Mouse (Mus musculus): ENCODE results near the gene Kpna4. TPM values are rescaled to one million over a fixed set of nuclear protein-coding genes. Genes with fewer than 3 reads are reported as not detected.

Kpna4 gene
- polyA plus RNA-seq, 1 experiment from 2014 or later, result 31.8 TPM

DNA sequence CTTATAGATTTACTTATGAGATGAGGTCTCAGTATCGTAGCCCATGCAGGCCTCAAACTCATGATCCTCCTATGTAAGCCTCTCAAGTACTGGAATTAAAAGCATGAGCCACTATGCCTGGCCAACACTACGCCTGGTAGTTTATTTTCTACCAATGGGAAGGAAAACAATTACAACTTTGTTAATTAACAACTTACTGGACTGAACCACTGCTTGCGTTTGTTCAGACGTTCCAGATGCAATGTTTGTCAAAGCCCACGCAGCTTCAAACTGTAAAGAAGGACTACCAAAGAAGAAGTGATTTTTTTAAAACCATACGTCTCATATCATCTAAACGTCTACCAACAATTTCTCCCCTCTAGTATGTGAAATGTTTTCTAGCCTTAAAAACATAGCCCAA is 32.5 kb downstream of the Kpna4 start:
- Histone ChIP-seq H3K36me3 (peaks cover 49% of the 10 kb centered on the region), H3K9me3 (no peaks in the 10 kb centered on the region), H3K4me2 (no peak overlapping the region), H3K4me3 (no peak overlapping the region), H3K4me1 (no peaks in the 10 kb centered on the region), H3K27me3 (no peaks in the 10 kb centered on the region), H3K9ac (no peak overlapping the region), H3K27ac (no peak overlapping the region)
- WGBS, result 94% methylated on average over 7 of the region's 7 CpGs
- ATAC-seq (ENCODE audit: insufficient number of reproducible peaks, insufficient read depth, low FRiP score, low TSS enrichment, low read depth), result no peak

DNA sequence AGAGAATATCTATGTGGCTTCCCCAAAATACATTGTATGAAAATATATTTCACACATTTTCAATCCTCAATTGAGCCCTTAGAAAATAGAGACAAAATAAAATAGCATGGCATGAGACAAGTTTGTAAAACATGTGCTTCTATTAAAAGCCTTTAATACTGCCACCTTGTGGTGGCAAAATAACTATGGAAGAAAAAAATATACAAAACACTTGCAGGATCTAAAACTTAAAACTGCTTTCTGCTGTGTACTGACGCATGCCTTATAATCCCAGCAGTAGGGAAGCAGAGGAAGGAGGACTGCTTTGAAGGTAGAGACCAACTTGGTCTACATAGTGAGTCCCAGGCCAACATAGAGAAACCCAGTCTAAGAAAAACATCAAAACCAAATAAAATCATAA is 62.9 kb downstream of the Kpna4 start:
- H3K9ac ChIP-seq, result no peak overlapping the region
- H3K4me2 ChIP-seq, result no peak overlapping the region
- no peak for ATAC-seq (ENCODE audit: insufficient number of reproducible peaks, insufficient read depth, low FRiP score, low TSS enrichment, low read depth)
- no peak overlapping the region for H3K27ac ChIP-seq
- H3K27me3 ChIP-seq, result no peaks in the 10 kb centered on the region
- 34% methylated on average over 1 of the region's 1 CpGs for WGBS
- H3K4me1 ChIP-seq, result no peaks in the 10 kb centered on the region
- no peaks in the 10 kb centered on the region for H3K9me3 ChIP-seq
- H3K36me3 ChIP-seq, result no peaks in the 10 kb centered on the region
- H3K4me3 ChIP-seq, result no peak overlapping the region

DNA sequence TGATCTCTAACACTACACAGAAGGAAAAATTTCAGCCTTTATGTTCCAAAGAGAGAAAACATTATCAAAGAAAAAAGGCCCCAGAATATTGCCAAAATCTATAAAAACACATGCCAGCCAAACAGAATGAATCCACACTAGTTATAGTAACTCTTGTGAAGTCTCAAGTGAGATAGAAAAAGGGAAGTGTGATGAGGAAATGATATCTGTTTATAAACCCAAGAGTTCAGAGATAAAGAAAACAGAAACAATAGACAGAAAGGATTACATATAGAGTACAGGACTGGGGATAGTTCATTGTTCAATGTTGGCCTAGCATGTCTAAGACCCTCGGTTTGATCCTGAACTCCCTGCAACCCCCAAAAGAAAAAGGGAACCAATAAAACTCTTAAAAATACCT is 64.1 kb downstream of the Kpna4 start:
- no peaks in the 10 kb centered on the region for H3K4me1 ChIP-seq
- no peak for ATAC-seq (ENCODE audit: insufficient number of reproducible peaks, insufficient read depth, low FRiP score, low TSS enrichment, low read depth)
- H3K27ac ChIP-seq, result no peak overlapping the region
- H3K36me3 ChIP-seq, result no peaks in the 10 kb centered on the region
- H3K4me2 ChIP-seq, result no peak overlapping the region
- H3K9me3 ChIP-seq, result no peaks in the 10 kb centered on the region
- WGBS, result 93% methylated on average over 1 of the region's 1 CpGs
- H3K9ac ChIP-seq, result no peak overlapping the region
- H3K4me3 ChIP-seq, result no peak overlapping the region
- no peaks in the 10 kb centered on the region for H3K27me3 ChIP-seq

DNA sequence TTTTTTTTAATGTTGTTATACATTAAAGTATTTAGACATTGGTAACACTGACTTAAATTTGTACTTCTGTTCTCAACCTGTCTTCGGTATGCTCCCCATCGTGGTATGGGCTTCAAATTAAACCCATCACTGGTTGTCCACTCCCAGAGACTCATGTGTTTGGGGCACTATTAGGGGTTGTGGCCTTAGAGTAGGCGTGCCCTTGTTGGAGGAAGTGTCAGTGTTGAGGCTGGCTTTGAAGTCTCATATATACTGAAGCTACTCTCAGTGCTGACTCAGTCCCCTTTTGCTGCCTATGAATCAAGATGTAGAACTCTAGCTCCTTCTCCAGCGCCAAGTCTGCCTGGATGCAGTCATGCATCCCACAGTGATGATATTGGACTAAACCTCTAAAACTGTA is 66.2 kb downstream of the Kpna4 start:
- no peak overlapping the region for H3K4me3 ChIP-seq
- WGBS, result 95% methylated on average over 4 of the region's 4 CpGs
- no peak for ATAC-seq (ENCODE audit: insufficient number of reproducible peaks, insufficient read depth, low FRiP score, low TSS enrichment, low read depth)

DNA sequence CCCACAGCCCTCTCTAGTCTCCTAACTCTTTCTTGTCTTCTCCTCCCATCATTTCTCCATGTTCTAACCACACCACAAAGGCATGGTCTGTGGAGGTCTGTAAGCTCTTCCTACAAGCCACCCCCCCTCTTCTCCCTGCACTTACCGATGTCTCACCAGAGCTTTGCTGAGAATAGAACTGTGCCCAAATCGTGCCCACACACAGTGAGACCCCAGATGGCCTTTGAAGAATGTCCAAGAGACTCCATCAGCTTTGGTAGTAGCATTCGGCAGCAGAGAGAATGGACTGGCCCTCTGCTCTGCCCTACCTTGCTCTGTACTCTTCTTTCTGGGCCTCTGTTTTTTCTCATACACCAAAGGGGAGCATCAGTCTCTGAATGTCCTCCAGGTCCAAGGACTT is 71.0 kb downstream of the Kpna4 start:
- Histone ChIP-seq H3K4me3 (no peak overlapping the region), H3K36me3 (no peaks in the 10 kb centered on the region), H3K9me3 (no peaks in the 10 kb centered on the region), H3K27ac (no peak overlapping the region), H3K27me3 (no peaks in the 10 kb centered on the region), H3K4me1 (no peaks in the 10 kb centered on the region), H3K9ac (no peak overlapping the region), H3K4me2 (no peak overlapping the region)
- no peak for ATAC-seq (ENCODE audit: insufficient number of reproducible peaks, insufficient read depth, low FRiP score, low TSS enrichment, low read depth)
- WGBS, result 88% methylated on average over 3 of the region's 3 CpGs

More for the DNA sequence above, 66.2 kb downstream of the Kpna4 start:
- Histone ChIP-seq H3K9me3 (no peaks in the 10 kb centered on the region), H3K9ac (no peak overlapping the region), H3K36me3 (no peaks in the 10 kb centered on the region), H3K27ac (no peak overlapping the region), H3K4me1 (no peaks in the 10 kb centered on the region), H3K4me2 (no peak overlapping the region), H3K27me3 (no peaks in the 10 kb centered on the region)

DNA sequence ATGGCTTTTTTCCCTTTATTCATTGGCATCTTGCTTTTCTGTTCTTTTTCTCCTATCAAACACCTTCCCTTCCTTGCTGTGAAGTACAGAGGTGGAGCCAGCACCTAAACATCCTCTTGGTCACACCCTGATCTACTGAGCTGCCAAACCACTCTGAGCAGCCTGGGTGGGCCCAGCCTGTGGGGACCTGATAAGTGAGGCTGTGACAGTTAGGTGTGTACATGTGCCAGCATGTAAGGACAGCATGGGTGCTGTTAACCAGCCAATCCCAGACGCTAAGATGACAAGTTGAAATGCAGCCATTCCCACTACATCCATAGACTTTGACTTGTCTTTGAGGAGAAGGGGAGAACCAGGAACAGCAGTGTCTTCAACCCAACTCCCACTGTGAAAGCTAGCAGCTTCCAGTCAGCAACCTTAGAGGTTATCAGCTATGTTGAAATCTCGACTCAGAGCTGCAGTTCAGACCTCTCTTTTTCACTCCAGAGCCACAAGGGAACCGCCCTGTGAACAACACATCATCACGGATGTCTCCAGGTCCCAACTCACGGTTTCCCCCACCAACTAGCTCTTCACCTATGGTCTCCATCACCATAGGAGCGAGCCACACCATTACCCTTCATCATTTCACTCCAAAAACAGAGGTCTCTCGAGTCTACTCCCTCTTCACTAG is 72.0 kb downstream of the Kpna4 start:
- ATAC-seq (ENCODE audit: insufficient number of reproducible peaks, insufficient read depth, low FRiP score, low TSS enrichment, low read depth), result no peak
- no peaks in the 10 kb centered on the region for H3K9me3 ChIP-seq
- no peaks in the 10 kb centered on the region for H3K4me1 ChIP-seq
- H3K4me2 ChIP-seq, result no peak overlapping the region
- 83% methylated on average over 7 of the region's 7 CpGs for WGBS
- H3K36me3 ChIP-seq, result no peaks in the 10 kb centered on the region
- H3K27ac ChIP-seq, result no peak overlapping the region
- H3K27me3 ChIP-seq, result no peaks in the 10 kb centered on the region
- no peak overlapping the region for H3K9ac ChIP-seq
- no peak overlapping the region for H3K4me3 ChIP-seq

DNA sequence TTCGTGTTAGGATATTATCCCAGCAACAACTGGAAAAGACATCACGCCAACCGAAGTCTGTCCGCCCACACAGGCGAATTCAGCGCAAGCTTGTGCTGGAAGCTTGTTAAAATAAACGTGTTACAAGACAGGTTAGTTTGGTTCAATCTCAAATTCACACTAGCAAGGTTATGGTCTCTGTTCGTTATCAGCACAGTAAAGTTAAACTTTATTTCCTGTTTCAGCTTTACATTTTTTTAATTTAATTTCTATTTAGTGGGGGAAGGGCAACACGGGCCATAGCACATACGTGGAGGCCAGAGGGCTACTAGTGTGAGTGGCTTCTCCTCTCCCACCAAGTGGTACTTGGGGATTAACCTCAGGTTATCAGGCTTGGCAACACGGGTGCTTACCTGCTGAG is 75.0 kb downstream of the Kpna4 start:
- ATAC-seq (ENCODE audit: insufficient number of reproducible peaks, insufficient read depth, low FRiP score, low TSS enrichment, low read depth), result no peak
- Histone ChIP-seq H3K36me3 (no peaks in the 10 kb centered on the region), H3K9ac (no peak overlapping the region), H3K4me1 (no peaks in the 10 kb centered on the region), H3K4me3 (no peak overlapping the region), H3K27ac (no peak overlapping the region), H3K27me3 (no peaks in the 10 kb centered on the region), H3K9me3 (no peaks in the 10 kb centered on the region), H3K4me2 (no peak overlapping the region)
- 89% methylated on average over 11 of the region's 11 CpGs for WGBS

DNA sequence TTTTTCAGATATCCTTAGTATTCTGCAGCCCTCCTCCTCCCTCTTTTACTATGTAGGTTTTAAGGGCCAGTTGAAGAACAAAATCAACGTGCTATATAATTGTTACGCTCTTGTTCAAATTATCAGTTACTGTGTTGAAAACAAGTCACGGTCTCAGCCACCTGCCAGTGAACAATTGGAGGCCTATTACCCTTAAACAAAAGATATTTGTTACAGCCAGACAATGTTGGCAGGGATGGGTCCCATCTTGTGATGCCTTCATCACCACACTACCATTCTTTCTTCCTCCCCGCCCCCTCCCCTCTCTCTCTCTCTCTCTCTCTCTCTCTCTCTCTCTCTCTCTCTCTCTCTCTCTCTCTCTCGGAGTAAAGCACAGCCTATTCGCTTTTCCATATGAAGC is 77.9 kb downstream of the Kpna4 start:
- ATAC-seq (ENCODE audit: insufficient number of reproducible peaks, insufficient read depth, low FRiP score, low TSS enrichment, low read depth), result no peak
- H3K27me3 ChIP-seq, result no peaks in the 10 kb centered on the region
- H3K4me3 ChIP-seq, result no peak overlapping the region
- peaks cover 9% of the 10 kb centered on the region; the same call in 1 of the 2 replicates for H3K4me1 ChIP-seq
- H3K4me2 ChIP-seq, result no peak overlapping the region
- no peak overlapping the region for H3K27ac ChIP-seq
- no peak overlapping the region for H3K9ac ChIP-seq
- H3K9me3 ChIP-seq, result no peaks in the 10 kb centered on the region
- no peaks in the 10 kb centered on the region for H3K36me3 ChIP-seq
- WGBS, result 74% methylated on average over 6 of the region's 6 CpGs

DNA sequence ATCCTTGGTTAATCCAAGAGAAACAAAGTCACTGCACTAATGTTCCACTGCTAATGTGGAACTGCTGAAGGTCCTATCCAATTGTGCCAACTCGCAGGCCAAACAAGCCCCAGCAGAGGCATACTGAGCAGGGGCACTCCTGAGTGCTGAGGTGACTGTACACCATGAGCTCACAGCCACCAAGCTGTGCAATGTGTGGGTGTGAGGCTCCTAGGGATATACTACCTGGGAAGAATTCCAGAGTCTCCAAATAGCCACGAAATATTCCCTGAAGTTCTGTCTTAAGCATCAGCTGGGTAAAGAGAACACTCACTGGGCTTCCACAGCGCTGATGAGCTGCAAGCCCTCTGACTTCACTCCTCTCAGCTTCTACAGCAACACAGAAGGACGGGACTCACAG is 79.2 kb downstream of the Kpna4 start:
- WGBS, result 84% methylated on average over 4 of the region's 4 CpGs
- Histone ChIP-seq H3K9me3 (no peaks in the 10 kb centered on the region), H3K27me3 (no peaks in the 10 kb centered on the region), H3K4me3 (no peak overlapping the region), H3K9ac (no peak overlapping the region), H3K4me1 (peaks cover 11% of the 10 kb centered on the region), H3K36me3 (no peaks in the 10 kb centered on the region), H3K27ac (no peak overlapping the region), H3K4me2 (no peak overlapping the region)
- no peak for ATAC-seq (ENCODE audit: insufficient number of reproducible peaks, insufficient read depth, low FRiP score, low TSS enrichment, low read depth)

DNA sequence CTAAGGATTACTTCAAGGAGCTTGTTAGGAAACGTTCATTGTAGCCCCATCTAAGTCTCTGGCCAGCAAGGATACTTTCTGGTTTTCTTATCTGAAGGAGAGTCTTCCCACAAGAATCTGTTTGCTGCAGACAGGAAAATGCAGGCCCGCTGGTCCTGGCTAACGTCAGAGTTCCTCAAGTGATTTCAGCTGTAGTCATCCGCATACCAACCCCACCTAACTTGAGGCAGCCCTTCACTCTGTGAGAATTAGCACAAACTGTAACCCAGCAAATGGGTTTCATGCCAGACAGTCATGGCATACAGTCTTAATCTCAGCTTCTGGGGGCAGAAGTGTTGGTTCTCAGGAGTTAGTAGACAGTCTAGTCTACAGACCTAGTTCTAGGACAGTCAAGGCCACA is 80.4 kb downstream of the Kpna4 start:
- H3K4me3 ChIP-seq, result no peak overlapping the region
- WGBS, result 54% methylated on average over 4 of the region's 4 CpGs
- H3K36me3 ChIP-seq, result no peaks in the 10 kb centered on the region

DNA sequence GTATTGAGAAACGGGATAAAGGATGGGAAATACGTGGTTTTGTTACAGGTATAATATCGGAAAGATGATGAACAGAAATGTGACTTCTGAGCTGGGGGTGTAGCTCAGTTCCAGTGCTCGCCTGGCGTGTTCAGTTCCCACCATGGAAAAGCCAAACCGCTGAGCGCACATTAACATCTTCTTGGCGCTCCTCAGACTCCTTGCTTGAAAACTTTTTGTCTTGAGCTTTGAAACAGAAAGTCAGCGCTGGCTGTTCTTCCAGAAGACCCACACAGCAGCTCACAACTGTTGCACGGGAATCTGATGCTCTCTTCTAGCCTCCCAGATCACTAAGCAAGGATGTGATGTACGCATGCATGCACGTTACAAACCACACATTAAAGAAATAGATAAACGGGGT is 81.2 kb downstream of the Kpna4 start:
- no peaks in the 10 kb centered on the region for H3K9me3 ChIP-seq
- peak overlapping the region; percentile 86 for H3K4me3 ChIP-seq
- ATAC-seq (ENCODE audit: insufficient number of reproducible peaks, insufficient read depth, low FRiP score, low TSS enrichment, low read depth), result no peak
- no peaks in the 10 kb centered on the region for H3K27me3 ChIP-seq
- no peaks in the 10 kb centered on the region; the same call in 1 of the 2 replicates for H3K36me3 ChIP-seq
- no peak overlapping the region for H3K27ac ChIP-seq
- H3K4me1 ChIP-seq, result peaks cover 20% of the 10 kb centered on the region
- WGBS, result 17% methylated on average over 13 of the region's 13 CpGs
- peak overlapping the region; percentile 90 for H3K9ac ChIP-seq
- peak overlapping the region; percentile 76 for H3K4me2 ChIP-seq

More for the DNA sequence above, 80.4 kb downstream of the Kpna4 start:
- H3K4me1 ChIP-seq, result peaks cover 16% of the 10 kb centered on the region
- H3K9ac ChIP-seq, result no peak overlapping the region; the same call in 1 of the 2 replicates
- H3K9me3 ChIP-seq, result no peaks in the 10 kb centered on the region
- no peaks in the 10 kb centered on the region for H3K27me3 ChIP-seq
- no peak overlapping the region for H3K4me2 ChIP-seq
- no peak overlapping the region for H3K27ac ChIP-seq
- ATAC-seq (ENCODE audit: insufficient number of reproducible peaks, insufficient read depth, low FRiP score, low TSS enrichment, low read depth), result no peak

DNA sequence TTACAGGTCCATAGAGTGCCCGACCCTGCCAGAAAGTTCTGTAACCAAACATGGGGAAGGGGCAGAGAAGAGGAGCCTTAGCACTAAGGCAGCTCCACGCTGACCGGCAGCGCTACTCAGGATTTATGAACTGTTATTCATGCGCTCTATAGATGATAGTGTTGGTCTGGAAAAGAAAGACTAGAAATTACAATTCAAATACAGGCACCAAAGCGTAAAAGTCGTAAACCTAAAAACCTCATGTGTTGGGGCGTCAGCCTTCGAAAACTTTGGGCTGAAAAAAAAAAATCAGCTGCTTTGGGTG is 81.6 kb downstream of the Kpna4 start:
- peak overlapping the region; percentile 76 for H3K4me2 ChIP-seq
- WGBS, result 6% methylated on average over 9 of the region's 9 CpGs
- H3K9ac ChIP-seq, result peak overlapping the region; percentile 90
- ATAC-seq (ENCODE audit: insufficient number of reproducible peaks, insufficient read depth, low FRiP score, low TSS enrichment, low read depth), result peak; percentile 12; the same call in 1 of the 2 replicates
- H3K27me3 ChIP-seq, result no peaks in the 10 kb centered on the region
- peak overlapping the region; percentile 86 for H3K4me3 ChIP-seq
- H3K27ac ChIP-seq, result peak overlapping the region; percentile 92
- H3K4me1 ChIP-seq, result peaks cover 20% of the 10 kb centered on the region
- peaks cover under 1% of the 10 kb centered on the region for H3K36me3 ChIP-seq
- no peaks in the 10 kb centered on the region for H3K9me3 ChIP-seq
